Mouse (Mus musculus) liver, embryonic 14.5 days (tissue): ENCODE measurements around the gene C8g. TPM values are rescaled to one million over a fixed set of nuclear protein-coding genes. Genes with fewer than 3 reads are reported as not detected.

Experiments used
- ATAC-seq: fragments of 200-750 bp; cut with Nextera tagmentation; 2 replicates; pipeline ENCODE4 v1.8.0; 2017; ENCODE audit warnings: moderate number of reproducible peaks, mild to moderate bottlenecking, moderate library complexity; ENCODE audit not compliant: insufficient read depth
- DNase-seq, 3 experiments: peaks; one replicate each; pipeline ENCODE4 v3.0.0-alpha.2; 2012 to 2013; ENCODE audit warnings: low read depth in 3 of 3, low spot score in 3 of 3
- H3K27ac ChIP-seq: fragments of 300-500 bp; sonication (generic); 2 replicates; pipeline ENCODE4 v1.5.1; 2014; ENCODE audit warnings: moderate library complexity, mild to moderate bottlenecking, control low read depth, inconsistent platforms
- H3K27me3 ChIP-seq: fragments of 300-500 bp; sonication (generic); 2 replicates; pipeline ENCODE4 v1.6.1; 2014; ENCODE audit warnings: mild to moderate bottlenecking, low read length, moderate library complexity; ENCODE audit not compliant: control insufficient read depth, insufficient read depth
- H3K36me3 ChIP-seq: fragments of 300-500 bp; sonication (generic); replicated peaks from 2 replicates; pipeline ENCODE4 v1.6.1; 2014; ENCODE audit warnings: low read depth; ENCODE audit not compliant: control insufficient read depth, insufficient read depth
- H3K4me1 ChIP-seq, 2 experiments: fragments of 200-500 bp in 1 of 2; fragments of 300-500 bp in 1 of 2; sonication (generic) in 1 of 2; replicated peaks; 2 replicates each; pipeline ENCODE4 v1.6.1; 2012 to 2014; ENCODE audit warnings: antibody characterized with exemption in 1 of 2, inconsistent platforms in 1 of 2, low read length in 1 of 2; ENCODE audit not compliant: control insufficient read depth in 2 of 2, insufficient read depth in 2 of 2
- H3K4me2 ChIP-seq: fragments of 300-500 bp; sonication (generic); 2 replicates; pipeline ENCODE4 v1.6.1; 2014; ENCODE audit warnings: low read depth, mild to moderate bottlenecking, control low read depth, moderate library complexity
- H3K4me3 ChIP-seq, 2 experiments: fragments of 200-500 bp in 1 of 2; fragments of 300-500 bp in 1 of 2; sonication (generic) in 1 of 2; 2 replicates each; pipeline ENCODE4 v1.5.1; 2012 to 2014; ENCODE audit warnings: low read depth in 2 of 2, low read length in 2 of 2, mild to moderate bottlenecking in 2 of 2, control low read depth in 1 of 2, inconsistent platforms in 1 of 2, moderate library complexity in 1 of 2; ENCODE audit not compliant: insufficient read depth in 1 of 2
- H3K9ac ChIP-seq: fragments of 300-500 bp; sonication (generic); replicated peaks from 2 replicates; pipeline ENCODE4 v1.6.1; 2014; ENCODE audit warnings: mild to moderate bottlenecking, control low read depth, moderate library complexity
- H3K9me3 ChIP-seq: fragments of 300-500 bp; sonication (generic); 2 replicates; pipeline ENCODE4 v1.6.1; 2016; ENCODE audit warnings: low read length, mixed read lengths; ENCODE audit not compliant: control insufficient read depth
- CTCF ChIP-seq: IDR thresholded peaks from 2 replicates; pipeline ENCODE4 v1.5.1; 2016; ENCODE audit warnings: antibody characterized with exemption, low read depth, control low read depth
- EP300 ChIP-seq: IDR thresholded peaks from 2 replicates; pipeline ENCODE4 v1.6.1; 2016; ENCODE audit warnings: antibody characterized with exemption, low read depth
- WGBS: fragments of 180-500 bp; shearing (Covaris S2); extraction: QIAGEN DNeasy Blood & Tissue Kit; methylation state at CpG from one replicate; pipeline ENCODE4 v1.1.7; 2014; ENCODE audit not compliant: insufficient replicate concordance; 5-methylcytosine and 5-hydroxymethylcytosine counted together
- polyA plus RNA-seq, 2 experiments: library from polyadenylated mRNA; depleted of rRNA in 1 of 2; stranded (reverse) in 1 of 2; unstranded in 1 of 2; fragments of >200 nt; fragmentation: Nextera tagmentation in 1 of 2; extraction: Ambion mirVana in 1 of 2; gene quantifications; 2 replicates each; pipeline versions ENCODE4 v1.2.1 to v1.2.3; 2012 to 2014

C8g gene
- polyA plus RNA-seq (2012; rRNA removed) (26.7 and 31.2 TPM in 2 replicates), polyA plus RNA-seq (2014; fragmentation: Nextera tagmentation; extraction: Ambion mirVana) (53.1 and 57.9 TPM in 2 replicates)

- no peak for DNase-seq
- Histone ChIP-seq H3K4me1 (peaks cover 25 to 37% of the 10 kb centered on the region in 2 experiments), H3K27me3 (no peaks in the 10 kb centered on the region), H3K9ac (peak within 1 kb of the TSS; percentile 95), H3K27ac (peak within 1 kb of the TSS; percentile 80), H3K4me3 (peak within 1 kb of the TSS; percentile 90 to 94), H3K4me2 (peak within 1 kb of the TSS; percentile 97), H3K36me3 (peaks cover 3% of the 10 kb centered on the region; the same call in 1 of the 2 replicates), H3K9me3 (no peaks in the 10 kb centered on the region)
- TF ChIP-seq CTCF = peak; percentile 55
- TF ChIP-seq EP300 = no peak
- ATAC-seq = no peak
- WGBS = 67% methylated on average over 20 of the region's 20 CpGs
Measured at GRCm38 (mm10) chr2:25501593-25502486, at the start of gene C8g. Gene C8g, minus strand, starts transcription at chr2:25501719.

GRCm38 (mm10) chr2:25551186-25551585 lies 49.7 kb upstream of the C8g start:
- Histone ChIP-seq H3K4me3 (no peak overlapping the region), H3K4me2 (no peak overlapping the region), H3K4me1 (peaks cover 0 to 3% of the 10 kb centered on the region in 2 experiments; a peak in 1 of 4 replicates), H3K27me3 (no peaks in the 10 kb centered on the region), H3K9me3 (no peaks in the 10 kb centered on the region), H3K9ac (no peak overlapping the region), H3K27ac (no peak overlapping the region), H3K36me3 (no peaks in the 10 kb centered on the region)
- DNase-seq = no peak
- 31% methylated on average over 5 of the region's 5 CpGs for WGBS
- peak; percentile 80 for TF ChIP-seq CTCF
- TF ChIP-seq EP300 = no peak
- ATAC-seq = no peak

DNA sequence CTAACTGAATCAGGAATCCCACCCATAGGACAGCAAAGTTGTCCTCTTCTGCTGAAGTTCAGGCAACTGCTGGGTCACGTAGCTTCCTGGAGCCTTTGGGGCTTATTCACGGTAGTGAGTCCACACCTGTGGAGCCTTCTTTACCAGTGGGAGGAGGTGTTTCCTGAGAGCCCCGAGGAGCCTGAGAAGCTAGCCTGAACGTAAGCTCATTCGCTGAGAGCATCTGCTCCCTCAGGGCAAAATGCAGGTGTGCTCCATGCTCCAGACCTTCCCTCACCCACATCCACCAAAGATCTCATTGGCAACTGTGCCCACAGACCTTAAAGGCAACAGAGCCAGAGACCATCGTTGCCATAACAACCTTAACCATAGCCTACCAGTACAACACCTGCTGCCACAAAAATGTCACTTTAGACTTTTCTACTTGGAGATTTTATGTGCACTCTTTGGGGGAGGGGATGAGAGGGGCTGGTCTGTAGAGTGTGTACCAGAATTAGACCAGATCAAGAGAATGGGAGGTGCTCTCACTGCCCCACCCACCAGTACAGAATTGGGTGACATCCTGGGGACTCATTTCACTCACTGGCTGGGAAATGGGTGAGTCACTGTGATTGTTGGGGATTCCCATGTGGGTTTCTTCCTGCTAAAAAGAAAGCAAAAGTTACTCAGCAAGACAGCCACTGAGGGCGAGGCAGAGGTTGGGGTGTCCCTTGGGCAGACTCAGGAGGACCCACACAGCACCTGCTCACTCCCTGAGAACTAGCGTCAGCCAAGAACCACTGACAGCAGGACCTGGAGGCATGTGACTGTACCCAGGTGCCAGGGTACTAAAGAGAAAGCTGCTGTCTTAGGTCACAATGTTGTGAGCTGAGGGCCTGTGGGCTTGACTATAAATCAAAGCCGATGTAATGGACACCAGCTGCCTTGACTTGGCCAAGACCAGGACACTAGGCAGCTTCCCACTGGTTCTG lies 47.8 kb upstream of the C8g start:
- peaks cover 2% of the 10 kb centered on the region; the same call in 1 of the 2 replicates for H3K36me3 ChIP-seq
- no peak overlapping the region for H3K4me3 ChIP-seq
- peaks cover 5 to 13% of the 10 kb centered on the region in 2 experiments for H3K4me1 ChIP-seq
- ATAC-seq (no peak), DNase-seq (no peak)
- no peaks in the 10 kb centered on the region for H3K27me3 ChIP-seq
- H3K9ac ChIP-seq = no peak overlapping the region
- 62% methylated on average over 9 of the region's 9 CpGs for WGBS
- no peak overlapping the region for H3K27ac ChIP-seq
- no peak for TF ChIP-seq EP300
- no peak for TF ChIP-seq CTCF
- H3K4me2 ChIP-seq = no peak overlapping the region
- no peaks in the 10 kb centered on the region for H3K9me3 ChIP-seq

DNA sequence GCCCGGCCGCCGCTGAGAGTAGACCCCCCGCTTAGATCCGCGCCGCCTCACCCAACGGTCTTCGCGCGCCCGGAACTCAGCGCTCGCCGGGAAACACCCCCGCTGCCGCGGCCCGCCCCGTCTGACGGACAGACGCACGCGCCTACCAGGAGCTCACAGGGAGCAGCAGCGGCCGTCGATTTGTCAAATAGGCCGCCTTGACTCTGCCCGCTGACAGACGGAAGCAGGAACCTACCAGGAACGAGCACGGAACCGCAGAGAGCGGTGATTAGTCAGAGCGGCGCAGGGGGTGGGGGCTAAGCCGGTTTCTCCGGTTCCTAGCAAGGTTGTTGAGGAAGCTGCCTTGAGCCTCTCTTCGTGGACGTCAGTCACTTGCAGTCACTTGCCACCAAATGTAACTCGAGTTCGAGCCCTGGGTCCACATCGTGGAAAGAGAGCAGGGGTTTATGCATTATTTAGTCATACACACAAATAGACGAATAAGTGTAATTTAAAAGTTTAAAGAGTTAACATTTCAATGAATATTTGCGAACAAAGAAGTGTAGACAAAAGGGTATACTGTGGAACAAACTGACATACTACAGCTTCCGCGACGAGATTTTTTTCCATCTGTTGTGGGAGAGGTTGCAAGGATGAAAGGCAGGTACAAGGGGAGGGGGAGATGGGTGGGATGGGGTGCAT lies 45.4 kb upstream of the C8g start, which contains the start of gene Traf2:
Gene Traf2, minus strand, starts transcription at position 130 of the 681 bp plus-strand sequence.
- H3K27ac ChIP-seq = peak within 1 kb of the TSS; percentile 62
- ATAC-seq (peak; percentile 99), DNase-seq (peak; percentile 97 to 99 (median 98))
- TF ChIP-seq CTCF = no peak
- TF ChIP-seq EP300 = no peak
- H3K9ac ChIP-seq = peak within 1 kb of the TSS; percentile 91
- peak within 1 kb of the TSS; percentile 72 to 86 for H3K4me3 ChIP-seq
- WGBS = 3% methylated on average over 48 of the region's 48 CpGs
- H3K4me2 ChIP-seq = peak within 1 kb of the TSS; percentile 95
- H3K27me3 ChIP-seq = no peaks in the 10 kb centered on the region
- H3K4me1 ChIP-seq = peaks cover 5 to 13% of the 10 kb centered on the region in 2 experiments
- peaks cover 2% of the 10 kb centered on the region; the same call in 1 of the 2 replicates for H3K36me3 ChIP-seq
- H3K9me3 ChIP-seq = no peaks in the 10 kb centered on the region
